Mouse (Mus musculus) bone marrow macrophage, adult 2 months (primary cell): Measurements from ENCODE around the gene Kmt2d. TPM values are rescaled to one million over a fixed set of nuclear protein-coding genes. Genes with fewer than 3 reads are reported as not detected.

Source experiments
- H3K27ac ChIP-seq: 2 replicates; pipeline ENCODE4 v1.5.1; 2012; ENCODE audit warnings: low read depth, low read length; ENCODE audit not compliant: insufficient read depth
- H3K4me1 ChIP-seq: 2 replicates; pipeline ENCODE4 v1.6.1; 2012; ENCODE audit warnings: low read length; ENCODE audit not compliant: control insufficient read depth, insufficient read depth
- H3K4me3 ChIP-seq: 2 replicates; pipeline ENCODE4 v1.5.1; 2012; ENCODE audit warnings: mild to moderate bottlenecking, low read length, moderate library complexity; ENCODE audit not compliant: insufficient read depth
- CTCF ChIP-seq: IDR thresholded peaks from 2 replicates; pipeline ENCODE4 v1.5.1; 2012; ENCODE audit warnings: low read depth, mild to moderate bottlenecking, low read length, moderate library complexity
- POLR2A ChIP-seq: IDR thresholded peaks from 2 replicates; pipeline ENCODE4 v1.6.1; 2012; ENCODE audit warnings: mild to moderate bottlenecking, low read depth, low read length, borderline replicate concordance
- polyA plus RNA-seq: library from polyadenylated mRNA; stranded (reverse); fragments of >200 nt; gene quantifications from 2 replicates; pipeline ENCODE4 v1.2.4, GENCODE M21; 2012; ENCODE audit not compliant: missing spikeins, insufficient read depth, insufficient read length

Gene Kmt2d
- polyA plus RNA-seq, 1 experiment: 69.1 TPM

- Histone ChIP-seq H3K4me1 (peaks cover 9% of the 10 kb centered on the region), H3K27ac (no peak overlapping the region), H3K4me3 (peak overlapping the region; percentile 42)
- TF ChIP-seq CTCF (no peak), POLR2A (no peak)
These were observed 65.5 kb downstream of the Kmt2d start for GRCm38 (mm10) chr15:98805324-98806040.

- Histone ChIP-seq H3K4me1 (peaks cover 9% of the 10 kb centered on the region), H3K27ac (no peak overlapping the region), H3K4me3 (no peak overlapping the region)
- peak; percentile 54 for TF ChIP-seq CTCF
- TF ChIP-seq POLR2A: no peak
These were observed 67.0 kb downstream of the Kmt2d start for GRCm38 (mm10) chr15:98804054-98804453.

- Histone ChIP-seq H3K4me1 (peaks cover 3% of the 10 kb centered on the region), H3K27ac (no peak overlapping the region), H3K4me3 (no peak overlapping the region)
- TF ChIP-seq CTCF (no peak), POLR2A (no peak)
These were observed 68.1 kb downstream of the Kmt2d start for GRCm38 (mm10) chr15:98802926-98803325.

- no peaks in the 10 kb centered on the region for H3K4me1 ChIP-seq
- TF ChIP-seq POLR2A: no peak
- peak; percentile 95 for TF ChIP-seq CTCF
These were observed 71.6 kb downstream of the Kmt2d start for GRCm38 (mm10) chr15:98799396-98799795.

GRCm38 (mm10) chr15:98798903-98799302 lies 72.1 kb downstream of the Kmt2d start:
- TF ChIP-seq CTCF: no peak
- TF ChIP-seq POLR2A: no peak
- Histone ChIP-seq H3K4me1 (no peaks in the 10 kb centered on the region), H3K4me3 (no peak overlapping the region), H3K27ac (no peak overlapping the region)

More at GRCm38 (mm10) chr15:98799396-98799795, 71.6 kb downstream of the Kmt2d start:
- no peak overlapping the region for H3K4me3 ChIP-seq
- H3K27ac ChIP-seq: no peak overlapping the region

- no peak overlapping the region for H3K4me3 ChIP-seq
- H3K4me1 ChIP-seq: no peaks in the 10 kb centered on the region
- TF ChIP-seq CTCF (no peak), POLR2A (no peak)
- no peak overlapping the region for H3K27ac ChIP-seq
These were observed 73.0 kb downstream of the Kmt2d start for GRCm38 (mm10) chr15:98797835-98798492.

- Histone ChIP-seq H3K27ac (no peak overlapping the region), H3K4me1 (no peaks in the 10 kb centered on the region), H3K4me3 (no peak overlapping the region)
- no peak for TF ChIP-seq POLR2A
These were observed 74.0 kb downstream of the Kmt2d start for GRCm38 (mm10) chr15:98796803-98797595.

GRCm38 (mm10) chr15:98793141-98793698 lies 77.8 kb downstream of the Kmt2d start:
- Histone ChIP-seq H3K4me1 (no peaks in the 10 kb centered on the region), H3K4me3 (no peak overlapping the region), H3K27ac (no peak overlapping the region)
- TF ChIP-seq POLR2A: no peak

- Histone ChIP-seq H3K4me1 (no peaks in the 10 kb centered on the region), H3K27ac (no peak overlapping the region), H3K4me3 (no peak overlapping the region)
- TF ChIP-seq POLR2A: no peak
- TF ChIP-seq CTCF: no peak
These were observed 78.6 kb downstream of the Kmt2d start for GRCm38 (mm10) chr15:98792233-98793020.
